Mouse (Mus musculus) adrenal gland, adult 18-20 months (tissue): ENCODE measurements at regions not wholly inside any gene's neighbourhood (a gene's known extent, or its start where the extent isn't known, plus 50 kb on each side); places are given as distances from the start of the nearest gene placed in this dataset.

ENCODE experiments used
- DNase-seq, 2 experiments: peaks; one replicate each; pipeline ENCODE4 v3.0.0; 2021 to 2022; ENCODE audit warnings: low spot score in 2 of 2

DNA sequence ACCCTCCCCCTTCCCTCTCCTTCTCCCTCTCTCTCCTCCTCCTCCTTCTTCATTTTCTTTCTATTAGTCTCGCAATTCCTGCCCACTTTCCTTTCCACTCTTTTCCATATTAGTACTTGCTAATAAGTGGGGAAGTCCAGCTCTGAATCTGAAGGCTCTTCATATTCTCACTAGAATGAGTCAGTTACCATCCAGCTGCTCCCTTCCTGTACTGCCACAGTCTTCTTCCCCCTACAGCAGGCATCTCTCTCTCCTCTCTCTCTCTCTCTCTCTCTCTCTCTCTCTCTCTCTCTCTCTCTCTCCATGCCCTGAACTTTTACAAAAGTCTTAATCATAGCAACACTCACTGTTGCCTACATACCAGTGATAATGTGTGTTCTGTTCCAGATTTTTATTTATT is 226.6 kb upstream of the Pter start:
- DNase-seq, result no peak

DNA sequence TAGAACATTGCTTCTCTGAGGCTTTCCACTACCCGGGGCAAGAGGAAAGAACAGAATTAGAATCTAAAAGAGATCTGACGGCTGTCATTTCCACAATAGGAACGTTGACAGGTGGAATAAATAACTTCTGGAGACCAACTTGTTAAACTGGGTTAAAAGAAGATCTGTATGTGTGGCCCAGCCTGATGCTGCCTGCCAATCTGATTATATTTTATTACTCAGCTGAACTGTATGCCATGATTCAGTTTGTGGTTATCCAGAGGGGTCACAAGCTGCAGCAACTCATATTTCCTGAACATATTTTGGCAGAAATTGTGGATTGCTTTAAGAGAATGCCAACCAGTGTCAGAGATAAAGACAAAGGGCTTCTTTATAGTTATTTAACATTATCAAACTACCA is 224.5 kb upstream of the Pter start:
- DNase-seq, result no peak

DNA sequence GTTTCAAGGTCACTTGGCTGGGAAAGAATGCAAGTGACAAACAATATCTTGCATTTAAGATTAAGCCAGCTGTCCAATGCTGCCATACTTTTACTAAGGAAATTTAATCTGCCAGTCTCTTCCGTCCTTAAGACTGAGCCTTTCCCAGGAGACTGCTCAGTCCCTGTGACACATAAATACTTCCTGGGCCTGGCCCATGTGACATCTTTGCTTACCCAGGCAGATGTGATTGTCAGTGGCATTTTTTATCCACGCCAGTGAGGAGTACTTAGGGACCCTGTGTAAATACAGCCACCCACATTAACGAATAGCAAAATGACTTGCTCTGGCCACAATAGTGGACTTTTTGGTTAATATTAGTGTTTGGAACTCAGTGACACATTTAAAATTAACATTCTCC is 216.3 kb upstream of the Pter start:
- no peak for DNase-seq

DNA sequence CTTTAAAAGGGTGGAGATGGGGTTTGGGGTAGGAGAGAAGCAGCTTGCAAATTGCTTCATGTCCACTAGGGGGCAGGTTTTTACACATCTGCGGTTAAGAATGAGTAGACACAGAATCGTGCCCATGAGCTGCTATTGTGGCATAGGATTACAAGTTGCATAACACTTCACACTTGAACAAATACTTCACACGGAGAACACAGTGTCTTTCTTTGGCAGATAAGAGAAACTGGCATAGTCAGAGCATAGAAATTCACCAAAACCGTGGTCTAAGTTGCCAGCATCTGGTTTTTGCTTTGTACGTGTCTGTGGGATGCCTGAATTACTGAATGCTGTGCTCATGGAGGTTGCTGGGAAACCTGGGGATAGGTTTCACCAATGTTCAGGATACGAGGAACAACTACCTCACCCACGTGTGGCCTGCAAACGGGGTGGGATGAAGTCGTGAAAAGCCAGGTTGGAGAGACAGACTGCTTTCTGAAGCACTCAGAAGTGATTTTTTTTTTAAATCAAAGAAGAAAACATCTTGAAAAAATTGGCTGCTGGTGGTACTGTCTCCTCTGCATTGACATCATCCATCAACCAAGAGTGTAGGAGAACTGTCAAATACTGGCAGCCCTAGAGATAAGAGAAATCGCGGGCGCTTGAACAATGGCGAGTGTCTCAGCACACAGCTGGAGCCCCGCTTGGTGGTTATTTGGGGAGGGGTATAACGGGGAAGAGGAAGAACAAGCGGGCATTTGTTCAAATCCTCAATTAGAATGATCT is 214.5 kb upstream of the Pter start:
- peak; percentile 21 to 29 for DNase-seq

DNA sequence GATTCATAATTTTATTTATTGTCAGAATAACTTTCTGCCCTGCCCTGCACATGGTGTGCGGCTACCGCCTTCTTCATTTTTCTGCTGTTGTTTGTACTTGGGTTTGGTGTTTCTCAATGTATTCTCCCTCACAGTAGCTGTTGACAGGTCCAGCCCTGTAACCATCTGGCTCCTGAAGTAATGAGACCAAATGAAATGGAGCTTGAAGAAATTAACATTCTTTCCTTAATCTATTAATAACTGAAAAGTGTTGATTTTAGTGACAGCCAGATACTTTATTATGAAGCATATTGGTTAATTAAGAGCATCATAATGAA is 214.0 kb upstream of the Pter start:
- no peak for DNase-seq

DNA sequence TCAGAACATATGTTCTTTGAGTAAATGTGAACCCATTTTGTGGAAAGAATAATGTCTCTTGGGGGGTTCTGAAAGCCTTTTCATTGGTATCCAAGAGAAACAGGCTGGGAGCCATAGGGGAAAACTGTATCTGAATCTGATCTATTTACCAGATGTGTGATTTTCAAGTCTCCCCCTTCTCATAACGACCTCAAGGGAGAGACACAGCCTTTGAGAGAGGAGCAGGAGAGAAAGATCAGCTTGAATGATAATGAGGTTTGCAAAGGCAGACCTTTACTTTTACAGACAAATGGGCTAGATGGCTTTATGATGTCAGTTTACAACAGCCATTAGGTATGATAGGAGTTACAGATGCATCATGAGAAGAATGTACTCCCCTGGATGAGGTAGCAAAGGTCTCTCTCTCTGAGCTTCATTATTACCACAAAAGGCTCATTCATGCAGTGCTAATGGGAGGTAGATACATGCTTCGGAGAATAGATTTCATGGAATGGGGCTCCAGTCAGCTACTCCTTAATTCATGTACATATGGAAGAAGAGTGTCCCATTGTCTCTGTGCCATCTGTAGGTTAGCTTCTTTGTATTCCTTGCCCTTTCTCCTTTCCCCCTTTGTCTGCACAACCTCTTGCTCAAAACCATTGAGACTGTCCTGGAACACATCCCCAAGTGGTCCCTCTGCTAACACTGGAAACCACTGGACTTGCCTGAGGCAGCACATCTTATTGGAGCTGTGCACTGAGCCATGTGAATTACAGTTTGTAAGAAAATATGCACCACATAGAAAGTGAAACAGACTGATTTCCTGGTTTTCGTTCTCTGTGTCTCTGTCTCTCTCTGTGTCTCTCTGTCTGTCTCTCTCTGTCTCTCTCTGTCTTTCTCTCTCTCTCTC is 207.5 kb upstream of the Pter start:
- DNase-seq, result no peak

DNA sequence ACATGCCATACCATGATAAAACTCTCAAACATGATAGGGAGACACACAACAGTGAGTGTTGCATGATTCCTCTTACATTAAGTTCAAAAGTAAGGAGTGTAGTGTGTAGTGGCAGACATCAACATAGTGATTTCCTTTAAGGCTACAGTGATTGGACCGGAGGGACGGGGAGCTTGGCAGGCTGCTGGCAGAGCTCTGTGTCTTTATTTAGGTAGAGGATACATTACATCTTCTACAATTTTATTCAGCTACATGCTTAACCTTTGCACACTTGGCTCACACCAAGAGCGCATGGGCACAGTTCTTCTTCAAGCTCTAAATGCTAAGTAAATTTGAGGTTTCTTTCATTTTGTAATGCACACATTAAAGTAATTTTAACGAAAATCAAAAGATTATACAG is 194.6 kb upstream of the Pter start:
- DNase-seq, result no peak

DNA sequence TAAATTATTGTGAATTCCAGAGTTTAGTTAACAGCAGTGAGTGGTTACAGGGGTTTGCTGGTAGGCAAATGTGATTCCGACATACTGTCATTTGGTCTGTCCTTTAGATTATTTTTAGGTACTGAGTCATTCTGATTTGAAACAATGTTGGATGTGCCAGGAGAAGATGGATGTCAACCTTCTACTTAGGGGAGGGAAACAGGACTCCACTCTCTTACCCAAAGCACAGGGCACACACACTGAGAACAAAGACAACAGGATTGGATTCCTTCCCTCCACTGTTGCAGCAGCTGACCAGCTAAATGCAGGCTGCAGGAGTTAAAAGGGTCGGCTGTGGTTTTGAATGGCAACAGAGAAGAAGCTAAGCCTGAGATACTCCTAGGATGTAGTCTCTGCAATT is 186.7 kb upstream of the Pter start:
- DNase-seq, result no peak

DNA sequence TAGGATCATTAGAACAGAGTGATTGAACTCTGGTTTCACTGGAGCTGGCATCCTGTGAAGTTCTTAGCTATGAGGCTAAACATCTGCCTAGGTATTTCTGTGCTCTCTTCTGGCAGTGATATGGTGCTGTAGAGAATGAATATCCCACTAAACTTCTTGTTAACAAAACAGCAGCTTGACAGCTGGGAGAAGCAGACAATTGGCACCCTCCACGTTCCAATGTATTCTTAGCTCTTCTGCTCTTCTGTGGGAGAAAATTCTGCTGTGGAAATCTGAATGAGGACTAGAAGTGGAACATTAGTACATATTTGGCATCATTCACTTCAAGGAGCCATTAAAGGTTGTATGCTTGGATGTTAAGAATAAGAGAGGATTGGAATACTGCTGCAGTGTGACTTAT is 177.0 kb upstream of the Pter start:
- no peak for DNase-seq

DNA sequence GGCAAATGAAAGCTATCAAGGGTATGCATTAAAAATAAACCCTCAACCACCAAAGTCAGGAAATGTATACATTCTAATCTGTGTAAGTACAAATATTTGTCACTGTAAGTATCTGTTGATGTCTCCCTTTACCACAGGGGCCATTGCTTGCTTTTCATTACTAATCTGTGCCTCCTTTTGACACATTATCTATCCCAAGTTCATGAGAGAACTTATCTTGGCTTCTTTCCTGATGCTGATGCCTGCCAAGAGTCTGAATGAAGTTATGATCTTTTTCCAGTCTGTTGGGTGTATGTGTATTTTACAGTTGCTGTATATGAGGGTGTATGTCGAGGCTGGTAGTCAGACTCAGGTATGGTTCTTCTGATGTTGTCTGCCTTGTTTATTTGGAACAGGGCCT is 165.0 kb upstream of the Pter start:
- no peak for DNase-seq

DNA sequence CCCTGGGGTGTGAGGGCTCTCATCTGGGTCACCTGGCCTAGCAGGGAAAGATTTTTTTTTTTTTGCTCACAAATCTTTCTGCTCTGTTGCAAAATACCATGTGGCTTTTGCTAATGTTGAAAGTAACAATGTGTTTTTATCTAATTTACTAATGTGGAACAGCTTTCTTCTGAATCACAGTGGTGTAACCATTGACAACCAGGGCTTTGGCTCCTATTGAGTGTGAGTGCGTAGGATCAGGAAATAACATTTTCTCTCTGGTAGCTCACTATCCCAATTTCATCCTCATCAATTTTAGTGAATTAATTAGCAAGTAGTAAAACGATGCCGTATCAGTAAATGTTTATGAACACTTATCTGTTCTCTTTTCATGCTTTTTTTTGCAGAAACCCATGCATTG is 163.9 kb upstream of the Pter start:
- no peak for DNase-seq

DNA sequence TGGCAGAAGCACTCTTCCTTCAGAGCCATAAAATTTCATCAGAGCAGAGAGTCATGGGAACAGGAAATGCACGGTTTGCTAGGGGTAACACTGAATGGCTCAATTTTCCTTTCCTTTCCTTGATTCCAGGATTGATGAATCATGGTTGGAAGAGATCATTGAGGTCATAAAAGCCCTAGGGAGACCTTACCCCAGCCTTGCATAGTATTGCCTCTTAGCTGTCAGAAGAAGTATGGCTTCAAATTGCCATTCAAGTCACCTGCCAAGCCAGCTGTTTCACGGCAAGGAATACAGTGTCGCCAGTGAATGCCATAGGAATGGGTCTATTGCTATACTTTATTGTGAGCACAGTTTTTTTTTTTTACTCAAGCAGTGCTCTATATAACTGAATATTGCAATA is 162.4 kb upstream of the Pter start:
- DNase-seq, result no peak

DNA sequence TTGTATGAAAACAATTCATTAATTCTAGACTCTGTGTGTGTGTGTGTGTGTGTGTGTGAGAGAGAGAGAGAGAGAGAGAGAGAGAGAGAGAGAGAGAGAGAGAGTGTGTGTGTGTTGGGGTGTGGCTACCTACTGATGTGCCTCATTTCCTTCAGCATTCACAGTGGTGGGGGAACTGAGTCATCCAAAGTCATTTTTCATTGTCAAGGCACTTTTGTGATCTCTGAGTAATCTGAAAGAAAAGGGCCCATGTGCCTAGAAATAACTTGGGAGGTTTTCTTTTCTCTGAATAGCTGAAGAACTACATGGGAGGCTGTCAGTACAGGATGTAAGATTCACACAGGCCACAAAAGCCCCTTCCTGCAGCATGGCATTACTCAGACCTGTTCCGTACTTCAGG is 159.3 kb upstream of the Pter start:
- no peak for DNase-seq

DNA sequence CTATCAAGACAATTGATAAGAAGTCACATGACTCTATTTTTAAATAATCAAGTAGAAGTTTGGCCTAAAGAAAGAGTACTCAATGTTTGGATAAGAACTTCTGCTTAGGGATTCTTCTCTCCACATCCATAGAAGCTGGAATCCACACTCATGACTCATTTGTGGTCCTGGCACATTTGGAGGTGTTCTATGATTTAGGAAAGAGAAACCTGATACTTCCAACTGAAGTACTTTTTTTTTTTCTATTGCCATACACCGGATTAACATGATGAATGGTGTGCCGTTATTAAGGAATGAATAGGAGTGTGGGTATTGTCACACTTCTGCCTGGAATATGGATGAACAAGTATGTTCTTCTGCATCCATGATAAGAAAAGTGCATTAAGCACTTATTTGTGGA is 158.5 kb upstream of the Pter start:
- no peak for DNase-seq

DNA sequence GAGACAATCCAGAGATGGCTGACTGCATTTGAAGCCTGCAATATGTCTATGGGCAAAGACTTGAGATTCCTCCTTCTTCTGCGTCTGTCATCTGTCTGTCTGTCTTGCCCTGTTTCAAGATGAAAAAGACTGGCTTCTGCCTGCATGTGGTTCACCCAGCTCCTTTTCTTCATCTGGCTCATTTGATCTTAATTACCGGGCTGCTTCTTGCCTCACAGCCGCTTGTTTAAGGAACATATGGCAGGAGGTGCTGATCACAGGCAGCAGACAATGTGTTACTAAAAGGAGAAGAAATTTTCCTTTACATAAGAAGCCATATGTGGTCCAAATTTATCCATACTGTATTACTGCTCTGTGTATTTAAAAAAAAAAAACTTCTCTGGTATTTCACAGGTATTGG is 147.0 kb upstream of the Pter start:
- no peak for DNase-seq

DNA sequence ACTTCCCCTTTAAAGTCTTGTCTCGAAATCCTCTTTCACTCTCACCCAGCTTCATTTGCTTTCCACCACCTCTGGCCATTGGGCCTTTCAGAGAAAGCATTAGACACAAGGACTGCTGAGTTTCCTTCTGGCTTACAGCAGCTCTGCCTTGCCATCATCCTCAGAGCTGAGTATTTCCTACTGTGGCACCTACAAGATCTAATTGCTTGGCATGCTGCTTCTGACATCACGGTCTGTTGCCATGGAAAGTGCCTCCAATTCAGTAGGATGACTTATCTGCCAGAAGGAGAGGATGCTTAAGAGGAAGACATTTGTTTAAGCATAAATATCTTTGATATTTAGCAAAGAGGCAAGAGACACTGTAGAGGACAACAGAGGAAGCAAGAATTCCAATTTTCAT is 146.1 kb upstream of the Pter start:
- DNase-seq, result no peak

DNA sequence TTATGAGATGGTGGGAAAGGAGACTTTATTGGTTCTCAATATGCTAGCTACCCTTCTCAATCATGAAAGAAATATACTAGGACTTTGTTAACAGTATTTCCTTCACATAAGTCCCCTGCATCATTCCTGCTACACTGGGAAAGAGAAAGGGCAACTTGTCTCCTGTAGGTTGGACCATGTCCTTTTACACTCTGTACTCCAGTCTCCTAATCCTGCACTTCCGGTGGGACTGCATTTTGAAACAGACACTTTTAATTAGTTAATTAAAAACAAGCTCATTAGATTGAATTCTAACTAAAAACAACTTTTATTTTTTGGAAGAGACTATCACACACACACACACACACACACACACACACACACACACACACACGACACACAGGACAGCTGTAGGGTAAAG is 131.2 kb upstream of the Pter start:
- no peak for DNase-seq

DNA sequence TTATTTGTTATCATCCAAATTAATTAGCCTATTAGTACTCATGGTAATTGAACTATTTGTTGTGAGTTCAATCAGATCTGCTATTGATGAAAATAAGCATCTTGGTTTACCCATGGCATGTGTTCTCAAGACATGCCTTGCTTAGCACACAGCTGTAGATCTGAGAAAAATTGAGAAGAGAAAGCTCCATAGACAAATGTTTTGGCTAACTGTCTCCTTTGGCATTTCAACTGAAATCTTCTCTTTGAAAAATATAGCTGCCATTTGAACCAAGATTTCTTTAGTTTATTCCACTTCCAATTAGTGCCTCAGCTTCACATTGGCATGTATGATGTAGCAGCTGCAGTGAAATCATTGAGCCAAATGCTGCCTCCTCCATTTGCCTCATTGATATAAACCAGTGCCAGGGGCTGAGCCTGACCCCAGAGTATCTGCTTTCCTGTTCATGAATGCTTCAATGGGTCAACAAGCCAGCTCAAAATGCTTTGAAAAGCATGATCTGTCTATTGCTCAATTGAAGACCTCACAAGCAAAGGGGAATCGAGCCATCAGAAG is 126.1 kb upstream of the Pter start:
- DNase-seq, result no peak

DNA sequence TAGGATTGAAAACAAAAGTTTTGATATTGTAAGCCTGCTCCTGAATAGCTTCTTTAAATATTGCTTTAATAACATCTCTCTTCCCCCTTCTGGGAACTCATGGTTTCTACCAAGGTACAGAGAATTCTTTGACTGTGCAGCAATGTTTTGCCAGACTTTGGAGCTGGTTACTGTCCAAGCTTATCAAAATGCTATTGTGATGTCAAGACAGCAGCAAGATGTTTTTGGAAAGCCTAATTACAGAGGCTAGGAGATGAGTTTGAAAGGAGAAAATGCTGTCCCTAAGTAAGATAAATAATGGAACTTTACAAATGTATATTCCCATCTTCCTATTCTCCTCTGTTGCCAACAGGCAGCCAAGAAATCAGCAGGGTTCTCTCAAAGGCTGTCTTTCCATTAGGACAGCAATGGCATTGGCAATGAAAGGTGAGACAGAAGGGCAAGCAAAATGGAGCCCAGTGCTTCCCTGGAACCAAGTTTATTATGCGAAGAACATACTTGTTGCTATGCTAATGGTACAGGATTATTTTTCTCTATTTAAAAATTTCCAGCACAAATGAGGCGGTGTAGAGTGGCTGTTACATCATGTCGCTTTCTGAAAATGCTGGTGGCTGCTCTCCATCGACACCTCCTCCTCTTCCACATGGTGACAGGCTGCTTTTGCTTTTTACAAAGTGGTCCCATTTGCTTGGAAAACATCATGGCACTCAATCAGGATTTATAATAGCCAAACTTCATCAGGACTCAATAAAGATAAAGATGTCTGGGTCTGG is 124.5 kb upstream of the Pter start:
- no peak for DNase-seq

DNA sequence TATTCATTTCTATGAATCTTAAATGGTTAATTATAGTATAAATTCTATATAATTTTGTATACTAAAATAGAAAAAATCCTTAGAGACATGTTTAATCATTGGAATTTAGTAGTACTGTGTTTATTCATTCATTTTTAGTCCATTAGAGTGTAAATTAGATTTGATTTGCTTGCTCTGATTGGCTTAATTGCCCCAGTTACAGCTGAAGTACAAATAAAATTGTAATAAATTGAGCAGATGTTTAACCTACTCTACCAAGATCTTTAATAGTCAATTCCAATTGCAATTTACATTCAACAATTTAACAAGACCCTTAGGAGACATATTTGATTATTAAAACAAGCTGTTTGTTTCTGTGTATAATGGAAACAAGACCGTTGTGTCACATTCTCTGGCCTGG is 121.2 kb upstream of the Pter start:
- no peak for DNase-seq

DNA sequence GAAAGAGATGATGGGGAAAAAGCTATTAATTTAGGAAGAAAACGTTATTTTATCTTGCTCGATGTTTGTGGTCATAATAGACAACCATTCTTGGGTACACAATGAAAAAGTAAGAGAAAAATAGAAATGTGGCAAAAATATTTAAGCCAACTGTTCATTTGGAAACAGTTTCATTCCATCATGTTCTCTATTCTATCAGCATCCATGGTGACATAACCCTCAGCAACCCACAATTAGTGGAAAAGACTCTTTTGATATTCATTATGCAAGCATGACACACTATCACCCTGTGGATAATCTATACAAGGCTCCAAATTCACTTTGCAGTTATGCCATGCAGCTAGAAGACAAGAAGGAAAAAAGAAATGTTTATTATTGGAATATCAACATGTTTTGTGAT is 118.7 kb upstream of the Pter start:
- DNase-seq, result no peak

DNA sequence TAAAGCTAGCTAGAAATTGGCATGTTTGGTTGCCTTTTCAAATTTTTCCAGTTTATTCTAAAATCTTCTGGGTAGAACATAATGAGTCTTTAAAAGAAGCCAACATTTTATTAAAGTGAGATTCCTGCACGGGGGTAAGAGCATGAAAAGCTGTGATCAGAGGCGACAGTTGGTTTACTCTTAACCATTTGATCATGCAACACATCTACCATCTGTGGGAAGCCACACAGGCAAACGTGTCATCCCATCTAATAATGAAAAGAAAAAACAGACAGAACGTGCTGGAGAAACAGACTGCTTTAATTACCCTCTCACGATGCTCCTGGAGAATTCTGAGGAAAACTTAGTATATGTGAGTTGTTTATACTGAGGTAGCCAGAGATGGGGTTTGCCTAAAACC is 115.4 kb upstream of the Pter start:
- DNase-seq, result no peak
